Mouse (Mus musculus): Measurements from ENCODE around the gene Idh2. TPM values are rescaled to one million over a fixed set of nuclear protein-coding genes. Genes with fewer than 3 reads are reported as not detected.

The Idh2 gene
- total and polyA plus RNA-seq, 2 experiments from 2014 or later, result 115 to 122 TPM

DNA sequence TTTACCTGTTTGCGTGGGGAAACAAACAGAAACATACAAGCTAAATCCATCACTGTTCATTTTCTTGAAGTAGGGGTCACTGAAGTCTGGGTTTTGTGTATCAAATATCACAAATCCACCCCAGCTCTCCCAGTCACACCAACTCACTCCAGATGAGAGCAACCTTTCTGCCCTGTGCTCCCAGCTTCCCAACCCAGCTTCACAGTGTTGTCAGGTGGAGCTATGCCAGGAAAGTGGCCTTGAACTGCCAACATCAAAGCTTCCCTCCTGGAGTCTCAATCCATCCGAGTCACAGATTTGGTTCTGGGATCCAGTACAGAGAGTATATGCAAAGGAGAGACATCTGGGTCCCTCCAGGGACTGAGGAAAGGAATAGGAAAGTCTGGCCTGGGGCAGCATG is 966 bp upstream of the Idh2 start:
- Histone ChIP-seq H3K36me3 (ENCODE audit: insufficient read depth, low read length) (no peaks in the 10 kb centered on the region), H3K27ac (ENCODE audit: low read depth, low read length) (no peak overlapping the region), H3K4me2 (ENCODE audit: low read depth, low read length, poor library complexity, severe bottlenecking) (peak overlapping the region; percentile 85), H3K4me3 (ENCODE audit: low read depth, low read length) (no peak overlapping the region), H3K27me3 (ENCODE audit: insufficient read depth, low read length) (no peaks in the 10 kb centered on the region), H3K4me1 (ENCODE audit: insufficient read depth, low read length) (peaks cover 8% of the 10 kb centered on the region; the same call in 1 of the 2 replicates), H3K9me3 (ENCODE audit: low read length) (no peaks in the 10 kb centered on the region), H3K9ac (replicated peaks; ENCODE audit: low read length, poor library complexity, severe bottlenecking) (peak overlapping the region; percentile 96; the same call in 1 of the 2 replicates)
- ATAC-seq (ENCODE audit: low FRiP score) (no peak), DNase-seq (ENCODE audit: low spot score) (no peak)
- no peak for TF ChIP-seq CTCF (IDR thresholded peaks at IDR 0.05)
- WGBS, result 80% methylated on average over 2 of the region's 2 CpGs

DNA sequence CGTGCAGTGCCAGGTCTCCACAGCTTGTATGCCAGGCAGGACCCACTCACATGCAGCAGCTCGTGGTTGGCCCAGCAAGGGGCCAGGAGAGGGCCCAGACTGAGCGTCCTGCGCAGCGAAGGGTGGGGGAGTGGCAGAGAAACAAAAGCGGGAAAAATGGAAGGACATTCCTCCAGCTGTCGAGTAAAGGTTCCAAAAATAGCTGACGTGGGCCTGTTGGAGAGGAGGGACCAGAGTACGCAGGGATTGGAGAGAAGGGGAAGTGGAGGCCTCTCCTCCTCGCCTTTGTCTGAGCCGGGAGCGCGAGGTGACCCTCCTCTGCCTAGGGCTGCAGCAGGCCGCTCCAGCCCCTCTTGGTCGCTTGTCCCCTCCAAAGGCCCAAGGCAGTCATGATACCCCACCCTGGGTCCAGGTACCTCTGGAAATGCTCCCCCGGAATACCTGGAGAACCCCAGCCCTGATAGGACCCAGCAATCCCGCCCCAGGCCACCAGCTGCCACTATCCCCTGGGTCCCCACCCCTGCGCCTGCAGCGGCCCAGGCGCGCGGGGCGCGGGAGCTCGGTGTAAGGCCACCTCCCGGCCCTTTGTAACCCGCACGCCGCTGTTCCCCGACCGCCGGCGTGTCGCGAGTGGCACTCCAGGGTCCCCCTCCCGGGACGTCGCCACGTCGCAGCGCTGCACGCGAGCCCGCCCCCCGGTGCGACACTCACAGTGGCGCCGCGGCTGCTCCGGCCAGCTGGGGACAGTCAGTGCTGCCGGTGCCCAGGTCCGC is 555 bp downstream of the Idh2 start:
- Histone ChIP-seq H3K36me3 (ENCODE audit: insufficient read depth, low read length) (no peaks in the 10 kb centered on the region), H3K4me1 (ENCODE audit: insufficient read depth, low read length) (peaks cover 8% of the 10 kb centered on the region; the same call in 1 of the 2 replicates), H3K27ac (ENCODE audit: low read depth, low read length) (peak overlapping the region; percentile 98), H3K4me2 (ENCODE audit: low read depth, low read length, poor library complexity, severe bottlenecking) (peak overlapping the region; percentile 85), H3K9ac (replicated peaks; ENCODE audit: low read length, poor library complexity, severe bottlenecking) (peak overlapping the region; percentile 96), H3K4me3 (ENCODE audit: low read depth, low read length) (peak overlapping the region; percentile 77), H3K9me3 (ENCODE audit: low read length) (no peaks in the 10 kb centered on the region), H3K27me3 (ENCODE audit: insufficient read depth, low read length) (no peaks in the 10 kb centered on the region)
- WGBS, result under 1% methylated on average over 39 of the region's 52 CpGs
- DNase-seq (ENCODE audit: low spot score) (peak; percentile 72), ATAC-seq (ENCODE audit: low FRiP score) (peak; percentile 79)
- peak; percentile 23 for TF ChIP-seq CTCF (IDR thresholded peaks at IDR 0.05)

DNA sequence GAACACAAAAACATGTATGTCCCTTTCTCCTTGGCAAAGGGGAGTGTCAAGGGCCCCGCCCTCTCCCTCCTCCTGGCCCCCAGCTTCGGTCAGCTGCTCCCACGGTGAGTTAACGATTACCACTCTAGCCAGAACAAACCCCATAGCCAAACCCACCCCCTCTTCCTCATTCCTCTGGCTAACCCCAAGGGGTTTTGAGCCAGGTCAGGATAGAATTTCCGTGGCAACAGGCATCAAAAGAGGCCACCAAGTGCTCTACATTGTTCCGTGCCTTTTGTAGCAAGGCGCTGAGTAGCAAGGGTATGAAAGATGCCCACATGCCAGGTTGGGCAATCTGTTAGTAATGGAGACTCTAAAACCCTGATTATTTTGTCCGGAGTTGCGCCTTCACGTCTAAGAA is 1.2 kb downstream of the Idh2 start:
- Histone ChIP-seq H3K27ac (ENCODE audit: low read depth, low read length) (peak overlapping the region; percentile 98), H3K36me3 (ENCODE audit: insufficient read depth, low read length) (no peaks in the 10 kb centered on the region), H3K9ac (replicated peaks; ENCODE audit: low read length, poor library complexity, severe bottlenecking) (peak overlapping the region; percentile 96), H3K9me3 (ENCODE audit: low read length) (no peaks in the 10 kb centered on the region), H3K27me3 (ENCODE audit: insufficient read depth, low read length) (no peaks in the 10 kb centered on the region), H3K4me1 (ENCODE audit: insufficient read depth, low read length) (peaks cover 8% of the 10 kb centered on the region; the same call in 1 of the 2 replicates), H3K4me2 (ENCODE audit: low read depth, low read length, poor library complexity, severe bottlenecking) (peak overlapping the region; percentile 85), H3K4me3 (ENCODE audit: low read depth, low read length) (peak overlapping the region; percentile 77)
- ATAC-seq (ENCODE audit: low FRiP score) (0 out of 2 replicates have a peak, but pooled peaks have one; percentile 15), DNase-seq (ENCODE audit: low spot score) (peak; percentile 57)
- 5% methylated on average over 10 of the region's 10 CpGs for WGBS
- TF ChIP-seq CTCF (IDR thresholded peaks at IDR 0.05), result no peak

DNA sequence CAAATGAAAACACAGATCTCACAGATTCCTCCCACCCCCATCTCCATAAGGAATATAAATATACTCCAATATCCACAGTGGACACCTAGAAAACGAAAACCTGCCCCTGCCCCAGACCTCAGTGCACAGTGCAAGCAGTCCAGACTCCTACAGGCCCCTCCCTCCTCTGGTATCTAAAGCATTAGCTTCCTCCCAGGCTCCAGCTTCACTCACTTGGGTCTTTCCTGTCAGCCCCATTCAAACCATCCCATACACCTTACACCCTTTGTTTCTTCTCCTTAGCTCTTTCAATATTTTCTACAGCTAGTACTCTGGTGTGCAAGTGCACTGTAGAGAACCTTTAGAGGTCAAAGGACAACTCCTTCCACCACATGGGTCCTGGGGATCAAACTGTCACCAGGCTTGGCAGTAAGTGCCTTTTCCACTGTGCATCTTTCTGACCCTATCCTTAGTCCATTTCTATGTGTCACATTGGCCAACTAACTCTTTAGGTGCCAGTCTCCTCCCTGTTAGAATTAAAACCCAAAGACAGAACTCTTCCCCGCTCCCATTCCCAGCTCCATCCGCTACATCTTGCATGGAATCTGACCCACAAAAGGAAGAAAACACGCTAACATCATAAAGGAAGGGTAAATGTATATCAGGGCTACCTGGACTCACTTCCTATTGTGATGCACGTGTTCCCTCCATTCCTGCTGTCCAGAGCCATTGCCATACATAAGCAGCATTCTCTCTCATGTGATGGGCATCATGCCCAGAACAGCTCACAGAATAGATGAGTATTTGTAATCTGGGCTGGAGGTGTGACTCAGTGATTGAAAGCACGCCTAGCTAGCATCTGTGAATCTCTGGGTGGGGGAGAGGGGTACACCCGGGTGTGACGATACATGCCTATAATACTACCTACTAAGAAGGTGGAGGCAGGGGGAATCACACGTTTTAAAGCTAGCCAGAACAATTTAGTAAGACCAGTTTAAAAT is 3.8 kb downstream of the Idh2 start:
- 75% methylated on average over 9 of the region's 9 CpGs for WGBS
- ATAC-seq (ENCODE audit: low FRiP score), result no peak
- no peaks in the 10 kb centered on the region for H3K9me3 ChIP-seq (ENCODE audit: low read length)
- no peak overlapping the region for H3K27ac ChIP-seq (ENCODE audit: low read depth, low read length)
- peak; percentile 44 for DNase-seq (ENCODE audit: low spot score)
- no peaks in the 10 kb centered on the region for H3K36me3 ChIP-seq (ENCODE audit: insufficient read depth, low read length)
- H3K4me2 ChIP-seq (ENCODE audit: low read depth, low read length, poor library complexity, severe bottlenecking), result no peak overlapping the region
- H3K4me1 ChIP-seq (ENCODE audit: insufficient read depth, low read length), result peaks cover 8% of the 10 kb centered on the region; the same call in 1 of the 2 replicates
- TF ChIP-seq CTCF (IDR thresholded peaks at IDR 0.05), result no peak
- no peaks in the 10 kb centered on the region for H3K27me3 ChIP-seq (ENCODE audit: insufficient read depth, low read length)
- H3K9ac ChIP-seq (replicated peaks; ENCODE audit: low read length, poor library complexity, severe bottlenecking), result no peak overlapping the region
- H3K4me3 ChIP-seq (ENCODE audit: low read depth, low read length), result no peak overlapping the region

DNA sequence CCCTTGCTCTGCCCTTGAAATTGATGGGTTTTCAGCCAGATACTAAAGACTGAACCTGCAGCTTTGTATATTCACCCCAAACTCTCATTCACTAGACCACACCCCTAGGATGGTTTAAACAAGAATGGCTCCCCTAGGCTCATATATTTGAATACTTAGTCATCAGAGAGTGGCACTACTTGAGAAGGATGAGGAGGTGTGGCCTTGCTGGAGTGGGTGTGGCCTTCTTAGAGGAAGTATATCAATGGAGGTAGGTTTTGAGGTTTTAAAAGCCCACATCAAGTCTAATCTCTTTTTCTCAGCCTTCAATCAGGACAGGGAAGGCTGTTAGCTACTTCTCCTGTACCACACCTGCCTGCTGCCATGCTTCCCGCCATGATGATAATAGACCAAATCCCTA is 8.8 kb downstream of the Idh2 start:
- 100% methylated on average over 1 of the region's 1 CpGs for whole genome bisulfite sequencing
- DNase-seq (ENCODE audit: low spot score), result no peak
- Histone ChIP-seq H3K4me2 (ENCODE audit: low read depth, low read length, poor library complexity, severe bottlenecking) (no peak overlapping the region), H3K36me3 (ENCODE audit: insufficient read depth, low read length) (no peaks in the 10 kb centered on the region), H3K4me1 (ENCODE audit: insufficient read depth, low read length) (no peaks in the 10 kb centered on the region), H3K27ac (ENCODE audit: low read depth, low read length) (no peak overlapping the region), H3K9me3 (ENCODE audit: low read length) (no peaks in the 10 kb centered on the region), H3K9ac (replicated peaks; ENCODE audit: low read length, poor library complexity, severe bottlenecking) (no peak overlapping the region), H3K4me3 (ENCODE audit: low read depth, low read length) (no peak overlapping the region), H3K27me3 (ENCODE audit: insufficient read depth, low read length) (no peaks in the 10 kb centered on the region)
- TF ChIP-seq CTCF (IDR thresholded peaks at IDR 0.05), result no peak
- ATAC-seq (ENCODE audit: low FRiP score), result no peak
